Mouse (Mus musculus) c-Kit-positive CD71-negative TER-119-negative erythroid progenitor cells, embryonic 14.5 days (primary cell): ENCODE data around the gene Ip6k2.

Source experiments
- DNase-seq: peaks from one replicate; pipeline ENCODE4 v3.0.0-alpha.2; 2013; ENCODE audit warnings: low read depth

Ip6k2 gene

GRCm38 (mm10) chr9:108824144-108824685, 40.6 kb downstream of the Ip6k2 start:
- DNase-seq = no peak

GRCm38 (mm10) chr9:108824755-108825413, 41.3 kb downstream of the Ip6k2 start:
- no peak for DNase-seq

GRCm38 (mm10) chr9:108825820-108826699, 42.5 kb downstream of the Ip6k2 start, which contains the start of gene Celsr3:
Celsr3 (plus strand) TSS chr9:108826320.
- DNase-seq = peak; percentile 69

GRCm38 (mm10) chr9:108826700-108827340, 43.2 kb downstream of the Ip6k2 start:
- DNase-seq = peak; percentile 65

GRCm38 (mm10) chr9:108827454-108827853, 43.9 kb downstream of the Ip6k2 start:
- peak; percentile 25 for DNase-seq

- DNase-seq = no peak
These were observed 44.3 kb downstream of the Ip6k2 start for GRCm38 (mm10) chr9:108827906-108828305.

- no peak for DNase-seq
These were observed 48.0 kb downstream of the Ip6k2 start for GRCm38 (mm10) chr9:108831637-108832036.

GRCm38 (mm10) chr9:108832390-108833108, 49.0 kb downstream of the Ip6k2 start:
- DNase-seq = peak; percentile 84

- DNase-seq = no peak
These were observed 59.4 kb downstream of the Ip6k2 start for GRCm38 (mm10) chr9:108842989-108843388.

- DNase-seq = no peak
These were observed 61.8 kb downstream of the Ip6k2 start for GRCm38 (mm10) chr9:108845390-108845789.

GRCm38 (mm10) chr9:108847374-108847773, 63.8 kb downstream of the Ip6k2 start:
- DNase-seq = no peak

GRCm38 (mm10) chr9:108848419-108848818, 64.8 kb downstream of the Ip6k2 start:
- no peak for DNase-seq

GRCm38 (mm10) chr9:108852976-108853375, 69.4 kb downstream of the Ip6k2 start, which contains the start of gene Slc26a6:
Slc26a6 (plus strand) TSS chr9:108853283.
- DNase-seq = no peak

- peak; percentile 88 for DNase-seq
These were observed 70.1 kb downstream of the Ip6k2 start for GRCm38 (mm10) chr9:108853635-108854240.

GRCm38 (mm10) chr9:108854241-108854696, 70.7 kb downstream of the Ip6k2 start:
- DNase-seq = peak; percentile 85

GRCm38 (mm10) chr9:108855335-108855734, 71.7 kb downstream of the Ip6k2 start:
- no peak for DNase-seq
